Mouse (Mus musculus): Measurements from ENCODE around the gene Vmn1r4. TPM values are rescaled to one million over a fixed set of nuclear protein-coding genes. Genes with fewer than 3 reads are reported as not detected.

Vmn1r4 gene
- polyA plus RNA-seq, 1 experiment from 2014 or later = 0.13 TPM

DNA sequence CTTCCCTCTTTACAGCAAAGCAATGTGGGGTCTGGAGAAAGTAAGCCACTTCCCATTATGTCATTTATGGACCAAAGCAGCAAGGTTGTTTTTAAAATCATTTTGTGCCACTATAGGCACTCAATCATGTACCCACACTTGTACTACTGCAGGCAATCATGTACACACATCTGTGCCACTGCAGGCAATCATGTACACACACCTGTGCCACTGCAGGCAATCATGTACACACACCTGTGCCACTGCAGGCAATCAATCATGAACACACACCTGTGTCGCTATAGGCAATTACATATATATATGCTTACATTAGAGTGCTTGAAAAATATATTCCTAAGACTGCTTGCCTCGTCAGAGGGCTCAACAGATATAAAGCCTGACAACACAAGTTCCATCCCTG, 18.8 kb upstream of the Vmn1r4 start:
- Histone ChIP-seq H3K27me3 (ENCODE audit: insufficient read depth, poor library complexity, severe bottlenecking) (no peaks in the 10 kb centered on the region), H3K4me3 (no peak overlapping the region), H3K36me3 (no peaks in the 10 kb centered on the region), H3K27ac (no peak overlapping the region), H3K4me1 (peaks cover 30% of the 10 kb centered on the region), H3K9me3 (no peaks in the 10 kb centered on the region)
- no peak for DNase-seq (ENCODE audit: low spot score)
- WGBS = 87% methylated on average over 2 of the region's 2 CpGs

DNA sequence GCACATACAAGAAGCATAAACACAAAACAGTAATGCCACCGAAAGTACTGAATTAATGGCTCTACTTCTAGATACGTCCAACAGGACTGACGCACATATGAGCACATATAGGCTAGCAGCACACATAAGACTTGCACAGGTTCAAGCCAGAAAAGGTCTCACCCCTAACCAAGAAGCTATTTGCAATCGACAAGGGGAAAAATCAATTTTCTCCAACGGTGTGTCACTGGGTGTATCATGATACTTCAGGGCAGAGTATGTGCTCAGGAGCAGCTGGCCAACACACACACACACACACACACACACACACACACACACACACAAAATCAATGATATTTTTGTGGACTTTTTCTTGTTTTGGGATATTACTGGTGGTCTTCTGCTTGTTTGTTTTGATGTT, 18.3 kb upstream of the Vmn1r4 start:
- no peak overlapping the region for H3K4me3 ChIP-seq
- H3K4me1 ChIP-seq = peaks cover 29% of the 10 kb centered on the region
- 88% methylated on average over 5 of the region's 5 CpGs for WGBS
- no peaks in the 10 kb centered on the region for H3K27me3 ChIP-seq (ENCODE audit: insufficient read depth, poor library complexity, severe bottlenecking)
- no peaks in the 10 kb centered on the region for H3K36me3 ChIP-seq
- H3K27ac ChIP-seq = no peak overlapping the region
- no peak for DNase-seq (ENCODE audit: low spot score)
- no peaks in the 10 kb centered on the region for H3K9me3 ChIP-seq

GRCm38 (mm10) chr6:56906121-56906846, 17.5 kb upstream of the Vmn1r4 start:
- DNase-seq (ENCODE audit: low spot score) = no peak
- WGBS = 76% methylated on average over 8 of the region's 8 CpGs
- H3K27me3 ChIP-seq (ENCODE audit: insufficient read depth, poor library complexity, severe bottlenecking) = no peaks in the 10 kb centered on the region
- H3K4me3 ChIP-seq = no peak overlapping the region
- no peak overlapping the region for H3K27ac ChIP-seq
- no peaks in the 10 kb centered on the region for H3K36me3 ChIP-seq
- peaks cover 29% of the 10 kb centered on the region for H3K4me1 ChIP-seq
- no peaks in the 10 kb centered on the region for H3K9me3 ChIP-seq

GRCm38 (mm10) chr6:56907973-56908372, 15.8 kb upstream of the Vmn1r4 start:
- no peaks in the 10 kb centered on the region for H3K9me3 ChIP-seq
- no peak for DNase-seq (ENCODE audit: low spot score)
- WGBS = 92% methylated on average over 3 of the region's 3 CpGs
- H3K36me3 ChIP-seq = no peaks in the 10 kb centered on the region
- H3K4me3 ChIP-seq = no peak overlapping the region
- H3K4me1 ChIP-seq = peaks cover 17% of the 10 kb centered on the region
- no peak overlapping the region for H3K27ac ChIP-seq
- no peaks in the 10 kb centered on the region for H3K27me3 ChIP-seq (ENCODE audit: insufficient read depth, poor library complexity, severe bottlenecking)

GRCm38 (mm10) chr6:56908397-56908796, 15.4 kb upstream of the Vmn1r4 start:
- WGBS = 84% methylated on average over 2 of the region's 2 CpGs
- no peaks in the 10 kb centered on the region for H3K9me3 ChIP-seq
- no peak overlapping the region for H3K4me3 ChIP-seq
- no peaks in the 10 kb centered on the region for H3K36me3 ChIP-seq
- H3K27ac ChIP-seq = no peak overlapping the region
- peaks cover 14% of the 10 kb centered on the region for H3K4me1 ChIP-seq
- no peak for DNase-seq (ENCODE audit: low spot score)
- no peaks in the 10 kb centered on the region for H3K27me3 ChIP-seq (ENCODE audit: insufficient read depth, poor library complexity, severe bottlenecking)

DNA sequence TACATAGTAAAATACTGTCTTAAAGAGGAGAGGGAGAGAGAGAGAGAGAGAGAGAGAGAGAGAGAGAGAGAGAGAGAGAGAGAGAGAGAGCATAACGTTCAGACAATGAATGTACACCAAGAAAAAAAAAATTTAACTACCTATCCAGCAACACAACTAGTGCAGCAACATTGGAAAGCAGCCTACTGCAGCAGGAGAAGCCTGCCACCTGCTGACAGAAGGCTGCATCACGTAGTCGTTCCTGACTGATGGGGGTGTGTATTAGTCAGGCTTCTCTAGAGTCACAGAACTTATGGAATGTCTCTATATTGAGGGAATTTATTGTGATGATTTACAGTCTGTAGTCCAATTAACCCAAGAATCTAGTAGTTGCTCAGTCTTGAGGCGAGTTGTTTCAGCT, 14.9 kb upstream of the Vmn1r4 start:
- WGBS = 6% methylated on average over 4 of the region's 4 CpGs
- H3K4me3 ChIP-seq = no peak overlapping the region
- H3K27me3 ChIP-seq (ENCODE audit: insufficient read depth, poor library complexity, severe bottlenecking) = no peaks in the 10 kb centered on the region
- no peaks in the 10 kb centered on the region for H3K36me3 ChIP-seq
- H3K27ac ChIP-seq = no peak overlapping the region
- DNase-seq (ENCODE audit: low spot score) = no peak
- peaks cover 11% of the 10 kb centered on the region for H3K4me1 ChIP-seq
- H3K9me3 ChIP-seq = no peaks in the 10 kb centered on the region

GRCm38 (mm10) chr6:56910910-56911309, 12.9 kb upstream of the Vmn1r4 start:
- DNase-seq (ENCODE audit: low spot score) = no peak
- Histone ChIP-seq H3K36me3 (no peaks in the 10 kb centered on the region), H3K4me3 (no peak overlapping the region), H3K9me3 (no peaks in the 10 kb centered on the region), H3K27me3 (ENCODE audit: insufficient read depth, poor library complexity, severe bottlenecking) (no peaks in the 10 kb centered on the region), H3K27ac (no peak overlapping the region), H3K4me1 (no peaks in the 10 kb centered on the region)
- WGBS = 61% methylated on average over 2 of the region's 2 CpGs

DNA sequence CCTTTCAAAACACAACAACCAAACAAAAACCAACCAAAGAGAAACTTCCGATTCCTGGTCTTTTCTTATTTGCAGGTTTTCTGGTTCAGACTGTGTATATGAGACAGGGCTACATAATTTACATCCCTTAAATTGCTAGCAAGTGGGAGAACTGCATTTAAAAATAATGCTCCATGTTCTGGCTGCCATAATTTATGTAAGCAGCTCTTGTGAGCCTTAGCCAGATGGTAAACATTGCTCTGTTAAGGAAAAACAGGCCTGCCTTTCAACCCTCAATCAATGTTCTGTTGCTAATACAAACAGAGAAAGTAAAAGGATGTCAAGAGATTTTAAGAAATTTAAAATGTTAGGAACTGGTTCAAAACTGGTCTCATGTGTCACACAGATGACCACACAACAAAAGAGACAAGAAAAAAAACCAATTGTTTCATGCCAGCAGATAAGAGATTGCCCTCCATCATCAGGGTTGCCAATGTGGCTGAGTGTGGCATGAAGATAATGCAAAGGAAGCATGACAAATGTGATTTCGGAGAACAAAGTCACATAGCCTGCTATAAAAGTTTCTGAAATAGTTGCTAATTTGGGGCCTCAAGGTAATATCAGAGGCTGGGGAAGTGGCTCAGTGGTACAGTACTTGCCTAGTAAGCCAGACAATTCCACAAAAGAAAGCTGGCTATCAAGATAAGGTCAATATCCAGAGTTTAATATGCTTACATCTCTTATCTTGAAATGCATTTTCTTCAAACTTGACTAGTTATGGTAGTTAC, 10.5 kb upstream of the Vmn1r4 start:
- DNase-seq (ENCODE audit: low spot score) = no peak
- WGBS = 72% methylated on average over 2 of the region's 2 CpGs
- Histone ChIP-seq H3K27ac (no peak overlapping the region), H3K27me3 (ENCODE audit: insufficient read depth, poor library complexity, severe bottlenecking) (no peaks in the 10 kb centered on the region), H3K4me1 (peaks cover 17% of the 10 kb centered on the region), H3K9me3 (no peaks in the 10 kb centered on the region), H3K4me3 (no peak overlapping the region), H3K36me3 (no peaks in the 10 kb centered on the region)

DNA sequence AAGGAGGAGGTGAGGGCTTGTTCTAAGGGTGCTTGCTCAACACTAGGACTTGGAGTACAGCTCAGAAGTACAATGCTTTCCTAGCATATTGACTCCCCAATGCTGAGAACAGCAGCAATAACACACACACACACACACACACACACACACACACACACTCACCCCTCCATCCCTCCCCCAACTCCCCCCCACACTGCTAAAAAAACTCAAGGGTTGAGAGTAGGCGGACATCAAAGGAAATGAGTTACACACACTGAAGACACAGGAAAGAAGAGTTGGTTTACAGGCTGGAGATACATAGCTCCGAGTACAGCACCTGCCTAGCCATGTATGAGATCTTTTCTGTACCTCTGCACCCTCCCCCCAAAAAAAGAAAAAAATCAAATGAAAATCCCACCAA, 7.5 kb upstream of the Vmn1r4 start:
- Histone ChIP-seq H3K4me1 (peaks cover 38% of the 10 kb centered on the region), H3K4me3 (no peak overlapping the region)
- WGBS = 67% methylated on average over 2 of the region's 2 CpGs

GRCm38 (mm10) chr6:56917578-56918368, 6.0 kb upstream of the Vmn1r4 start:
- peak overlapping the region; percentile 33 for H3K4me3 ChIP-seq
- 35% methylated on average over 12 of the region's 12 CpGs for WGBS
- H3K36me3 ChIP-seq = no peaks in the 10 kb centered on the region
- H3K4me1 ChIP-seq = peaks cover 40% of the 10 kb centered on the region
- H3K27ac ChIP-seq = peak overlapping the region; percentile 82
- H3K9me3 ChIP-seq = no peaks in the 10 kb centered on the region
- H3K27me3 ChIP-seq (ENCODE audit: insufficient read depth, poor library complexity, severe bottlenecking) = no peaks in the 10 kb centered on the region
- DNase-seq (ENCODE audit: low spot score) = no peak

More for the DNA sequence above, 7.5 kb upstream of the Vmn1r4 start:
- Histone ChIP-seq H3K27me3 (ENCODE audit: insufficient read depth, poor library complexity, severe bottlenecking) (no peaks in the 10 kb centered on the region), H3K9me3 (no peaks in the 10 kb centered on the region), H3K27ac (no peak overlapping the region), H3K36me3 (no peaks in the 10 kb centered on the region)
- DNase-seq (ENCODE audit: low spot score) = no peak

DNA sequence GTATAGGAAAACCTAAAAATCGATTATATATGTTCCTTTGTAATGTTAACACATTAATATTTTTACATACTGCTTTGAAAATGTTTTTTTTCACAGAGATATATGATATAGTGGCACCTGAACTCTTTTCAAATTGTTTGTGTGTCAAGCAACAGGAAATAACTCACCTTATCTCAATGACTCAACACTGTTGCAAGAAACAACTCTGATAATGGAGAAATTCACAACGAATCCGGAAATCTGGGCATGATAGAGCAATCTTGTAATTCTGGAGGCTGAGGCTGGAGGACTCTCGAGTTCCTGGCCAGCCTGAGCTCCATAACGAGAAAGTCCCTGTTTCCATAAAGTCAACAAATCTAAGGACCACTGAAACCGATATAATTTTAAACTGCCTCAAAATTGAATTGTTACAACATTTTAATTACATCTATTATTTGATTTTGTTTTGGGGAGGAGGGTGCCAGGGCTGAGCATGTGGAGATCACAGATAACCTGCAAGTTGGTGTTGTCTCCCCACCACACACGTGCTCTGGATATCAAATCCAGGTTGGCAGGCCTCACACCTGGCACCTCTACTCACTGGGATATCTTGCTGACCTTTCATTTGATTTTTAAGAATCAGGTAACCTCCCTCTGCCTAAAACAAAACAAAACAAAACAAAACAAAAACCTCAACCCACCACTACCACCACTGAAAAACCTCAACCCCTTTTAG, 4.3 kb upstream of the Vmn1r4 start:
- Histone ChIP-seq H3K27me3 (ENCODE audit: insufficient read depth, poor library complexity, severe bottlenecking) (no peaks in the 10 kb centered on the region), H3K4me1 (peaks cover 40% of the 10 kb centered on the region), H3K4me3 (peak overlapping the region; percentile 38; the same call in 1 of the 2 replicates), H3K27ac (peak overlapping the region; percentile 62), H3K36me3 (no peaks in the 10 kb centered on the region), H3K9me3 (no peaks in the 10 kb centered on the region)
- WGBS = 59% methylated on average over 7 of the region's 7 CpGs
- no peak for DNase-seq (ENCODE audit: low spot score)

- Histone ChIP-seq H3K36me3 (no peaks in the 10 kb centered on the region), H3K27me3 (ENCODE audit: insufficient read depth, poor library complexity, severe bottlenecking) (no peaks in the 10 kb centered on the region), H3K27ac (peak overlapping the region; percentile 62), H3K4me3 (peak overlapping the region; percentile 38), H3K9me3 (no peaks in the 10 kb centered on the region), H3K4me1 (peaks cover 40% of the 10 kb centered on the region)
- WGBS = 21% methylated on average over 12 of the region's 12 CpGs
- peak; percentile 89 for DNase-seq (ENCODE audit: low spot score)
Observed at GRCm38 (mm10) chr6:56920222-56921092, 3.4 kb upstream of the Vmn1r4 start.

Data from heart, embryonic 10.5 days (tissue).